Mouse (Mus musculus) lung, adult 2 months (tissue): Measurements from ENCODE around the gene Pdk2.

ENCODE experiments used
- CTCF ChIP-seq: fragments of 200-500 bp; IDR thresholded peaks from 2 replicates; pipeline ENCODE4 v1.5.1; 2011; ENCODE audit warnings: mild to moderate bottlenecking, low read length, control low read depth; ENCODE audit not compliant: insufficient read depth
- POLR2A ChIP-seq: fragments of 200-500 bp; IDR thresholded peaks from 2 replicates; pipeline ENCODE4 v1.6.1; 2011; ENCODE audit warnings: low read depth, mild to moderate bottlenecking, control low read depth, low read length, borderline replicate concordance; ENCODE audit errors: extremely low read depth

GRCm38 (mm10) chr11:95076536-95077111 is 35.5 kb upstream of the Pdk2 start, which contains the start of gene Itga3:
- TF ChIP-seq CTCF (no peak), POLR2A (peak; percentile 61; the same call in 1 of the 2 replicates)
